25 mouse cellular contexts compared by ENCODE assay signal in genomic region chr6:125386080-125386479, GRCm38 (mm10). TPM values are rescaled to one million over a fixed set of nuclear protein-coding genes. Genes with fewer than 3 reads are reported as not detected.
DNase-seq lines count a peak whose midpoint lies in the region; ATAC-seq lines count a peak whose summit lies in the region.
"Had no signal": no experiment of that assay in that cellular context is flagged by ENCODE, and none has a peak within 500 bp of the region (broad histone marks: within the 10 kb centered on the region; RNA-seq: fewer than 3 reads in every experiment).

No protein-coding gene starts in this region.

- WGBS in liver, embryonic 12.5 days (ENCODE audit: insufficient replicate concordance), result 56% methylated on average over 6 of the region's 6 CpGs
- WGBS in liver, embryonic 16.5 days (ENCODE audit: insufficient replicate concordance), result 51% methylated on average over 6 of the region's 6 CpGs

- H3K9me3 ChIP-seq in liver, embryonic 12.5 days (replicated peaks), result no peaks in the 10 kb centered on the region
- no peaks in the 10 kb centered on the region for H3K9me3 ChIP-seq in liver, embryonic 16.5 days (replicated peaks; ENCODE audit: control insufficient read depth, low read length)
- H3K9me3 ChIP-seq: embryonic facial prominence, embryonic 15.5 days; forebrain, embryonic 10.5 days had no signal

- 0 out of 2 replicates have a peak, but pooled peaks have one; percentile 8 for ATAC-seq in liver, embryonic 12.5 days
- ATAC-seq in liver, embryonic 16.5 days (ENCODE audit: low read depth), result peak; percentile 78
- ATAC-seq: CD4-positive, CD25-positive, alpha-beta regulatory T cell, adult 4 months; forebrain, embryonic 14.5 days had no signal

- no peak overlapping the region for H3K4me2 ChIP-seq in liver, embryonic 12.5 days
- H3K4me2 ChIP-seq in liver, embryonic 16.5 days (ENCODE audit: low read depth, low read length), result no peak overlapping the region
- H3K4me2 ChIP-seq: embryonic facial prominence, embryonic 15.5 days had no signal

- H3K36me3 ChIP-seq in liver, embryonic 12.5 days, result no peaks in the 10 kb centered on the region
- no peaks in the 10 kb centered on the region for H3K36me3 ChIP-seq in liver, embryonic 16.5 days (ENCODE audit: control insufficient read depth, insufficient read depth)
- H3K36me3 ChIP-seq: embryonic facial prominence, embryonic 15.5 days; forebrain, embryonic 10.5 days; G1E; heart, embryonic 10.5 days had no signal

- peaks cover 28% of the 10 kb centered on the region for H3K27me3 ChIP-seq in liver, embryonic 12.5 days (replicated peaks)
- peaks cover 5% of the 10 kb centered on the region for H3K27me3 ChIP-seq in liver, embryonic 16.5 days (ENCODE audit: control insufficient read depth, insufficient read depth, low read depth, low read length)

- intact Hi-C loops in heart, postnatal 14 days (cut with DNase I), result no loop called here

- no peak overlapping the region for H3K27ac ChIP-seq in liver, embryonic 12.5 days
- H3K27ac ChIP-seq in liver, embryonic 16.5 days (ENCODE audit: low read length), result no peak overlapping the region
- H3K27ac ChIP-seq: embryonic facial prominence, embryonic 15.5 days; forebrain, embryonic 10.5 days; heart, embryonic 10.5 days had no signal

- no peak overlapping the region for H3K9ac ChIP-seq in liver, embryonic 12.5 days
- H3K9ac ChIP-seq in liver, embryonic 16.5 days (ENCODE audit: low read depth, low read length), result no peak overlapping the region
- H3K9ac ChIP-seq: embryonic facial prominence, embryonic 15.5 days had no signal

- peaks cover 1% of the 10 kb centered on the region; the same call in 1 of the 2 replicates for H3K4me1 ChIP-seq in liver, embryonic 12.5 days
- H3K4me1 ChIP-seq in liver, embryonic 16.5 days (ENCODE audit: control insufficient read depth, low read depth, low read length), result no peaks in the 10 kb centered on the region; the same call in 1 of the 2 replicates
- H3K4me1 ChIP-seq: embryonic facial prominence, embryonic 15.5 days had no signal

- no peak overlapping the region for H3K4me3 ChIP-seq in liver, embryonic 12.5 days
- H3K4me3 ChIP-seq in liver, embryonic 16.5 days (ENCODE audit: low read depth, low read length), result no peak overlapping the region
- H3K4me3 ChIP-seq: embryonic facial prominence, embryonic 15.5 days; erythroblast, embryonic 14.5 days; forebrain, embryonic 10.5 days; heart, embryonic 10.5 days had no signal

- DNase-seq in heart, adult 11 months, result peak; percentile 61
- DNase-seq in heart, postnatal 14 days, result no peak
- no peak for DNase-seq in liver
- no peak for DNase-seq in ovary, postnatal 36 days (ENCODE audit: low spot score)
- no peak for DNase-seq in spleen, adult 12 weeks (ENCODE audit: low spot score)
- DNase-seq: adrenal gland, adult 8-10 months; B cell, adult 2 months; cerebellum, adult 11 months; cerebellum, adult 8-10 months; cerebellum, postnatal 14 days; embryo, embryonic 11 days; gastrocnemius, postnatal 36 days; heart, adult 18-20 months; heart, postnatal 10 days had no signal

RNA-seq across cellular contexts. Expression of gene Plekhg6, which starts 5.5 kb away (rescaled TPM):
- not detected for total RNA-seq in heart, postnatal 14 days (2021)
- polyA plus RNA-seq in liver, embryonic 12.5 days (2016; fragmentation: Nextera tagmentation; extraction: Ambion mirVana), result 0.37 and 0.39 TPM in 2 replicates
- 0.65 and 0.86 TPM in 2 replicates for polyA plus RNA-seq in liver, embryonic 16.5 days (2015; fragmentation: Nextera tagmentation; extraction: Ambion mirVana)
- total RNA-seq: common myeloid progenitor, adult 5-6 weeks; G1E; gastrocnemius, adult 8-10 months; gastrocnemius, postnatal 36 days; heart, adult 18-20 months; heart, postnatal 10 days had no signal
- polyA plus RNA-seq: erythroblast, embryonic 14.5 days; forebrain, embryonic 14.5 days; G1E had no signal

RNA-seq across cellular contexts. Expression of gene Tnfrsf1a, which starts 36.9 kb away (rescaled TPM):
- 10 to 100 TPM; 63.4 to 70.7 TPM for total RNA-seq in heart, postnatal 14 days (2021)
- 23.0 and 23.4 TPM in 2 replicates for polyA plus RNA-seq in liver, embryonic 12.5 days (2016; fragmentation: Nextera tagmentation; extraction: Ambion mirVana)
- 30.5 and 32.8 TPM in 2 replicates for polyA plus RNA-seq in liver, embryonic 16.5 days (2015; fragmentation: Nextera tagmentation; extraction: Ambion mirVana)
- total RNA-seq: G1E had no signal
